Mouse (Mus musculus) embryo, embryonic 10.5 days (tissue): ENCODE results near the gene Gng4.

ENCODE experiments used
- DNase-seq: peaks from one replicate; pipeline ENCODE4 v3.0.0-alpha.2; 2015; ENCODE audit warnings: low spot score

Gng4 gene

DNA sequence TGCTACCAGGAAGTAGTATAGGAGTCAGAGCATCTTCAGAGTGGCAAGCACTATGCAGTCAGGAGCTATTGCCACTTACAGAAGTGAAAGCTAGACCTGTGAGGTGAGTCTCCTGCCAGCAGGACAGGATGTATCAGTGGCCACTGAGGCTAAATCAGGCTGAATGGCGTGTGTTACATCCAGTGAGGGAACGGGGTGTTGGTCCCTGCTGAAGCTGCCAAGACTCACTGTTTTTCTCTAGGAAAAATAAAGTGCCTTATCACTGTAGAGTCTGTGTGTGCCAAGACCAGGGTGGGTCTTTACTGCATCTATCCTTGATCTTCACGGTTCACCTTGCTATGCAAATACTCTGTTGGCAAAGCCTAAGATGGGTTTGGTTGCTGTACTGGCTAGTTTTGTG, 34.8 kb downstream of the Gng4 start:
- no peak for DNase-seq

DNA sequence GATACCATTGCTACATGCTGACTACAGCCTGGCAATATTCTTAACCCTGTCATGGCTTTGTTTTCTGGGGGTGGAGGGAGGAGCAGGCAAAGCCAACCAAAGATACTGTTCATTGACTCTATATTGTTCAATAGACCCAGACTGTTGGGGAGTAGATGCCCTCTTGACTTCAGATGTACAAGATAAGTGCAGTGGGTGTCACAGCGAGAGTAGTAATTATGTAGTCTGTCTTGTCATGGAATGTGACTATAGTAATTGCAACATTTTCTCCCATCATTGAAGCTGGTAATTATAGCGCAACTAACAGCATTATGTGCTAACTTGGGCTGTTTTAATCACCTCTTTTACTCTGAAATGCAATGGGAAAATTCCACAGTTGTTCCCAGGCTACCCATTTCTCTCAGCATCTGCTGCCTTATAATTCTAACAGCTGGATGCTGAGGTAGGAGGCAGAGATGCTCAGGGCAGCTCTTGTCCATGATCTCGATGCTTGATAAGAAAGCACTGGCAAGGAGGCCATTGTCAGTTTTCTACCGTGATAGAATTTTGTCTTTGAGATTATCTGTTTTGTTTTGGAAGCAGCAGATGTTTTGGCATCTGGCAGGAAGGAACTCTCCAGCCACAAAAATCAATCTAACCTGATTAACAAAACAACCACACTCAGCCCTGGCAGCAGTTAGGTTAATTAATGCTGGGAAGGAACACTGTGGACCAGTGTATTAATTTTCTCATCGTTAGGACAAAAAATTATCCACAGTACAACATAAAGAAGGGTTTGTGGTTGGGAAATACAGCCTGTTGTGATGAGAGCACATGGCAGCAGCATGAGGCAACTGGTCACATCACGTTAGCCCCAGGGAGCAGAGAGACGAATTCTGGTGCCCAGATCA, 36.6 kb downstream of the Gng4 start:
- DNase-seq, result no peak

DNA sequence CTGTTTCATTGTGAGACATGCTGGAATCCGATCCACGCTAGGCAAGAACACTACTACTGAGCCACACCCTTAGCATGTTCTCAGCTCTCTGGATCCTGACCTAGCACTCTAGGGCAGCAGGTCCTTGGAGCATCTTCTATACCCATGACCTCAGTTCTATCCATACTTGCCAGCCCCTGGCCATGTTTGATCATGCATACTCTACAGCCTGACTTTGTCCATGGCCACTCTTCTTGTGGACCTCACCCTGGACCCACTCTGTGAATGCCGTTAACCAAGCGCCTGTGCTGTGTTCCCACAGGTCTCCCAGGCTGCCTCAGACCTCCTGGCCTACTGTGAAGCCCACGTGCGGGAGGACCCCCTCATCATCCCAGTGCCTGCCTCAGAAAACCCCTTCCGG, 41.1 kb downstream of the Gng4 start:
- DNase-seq, result no peak

DNA sequence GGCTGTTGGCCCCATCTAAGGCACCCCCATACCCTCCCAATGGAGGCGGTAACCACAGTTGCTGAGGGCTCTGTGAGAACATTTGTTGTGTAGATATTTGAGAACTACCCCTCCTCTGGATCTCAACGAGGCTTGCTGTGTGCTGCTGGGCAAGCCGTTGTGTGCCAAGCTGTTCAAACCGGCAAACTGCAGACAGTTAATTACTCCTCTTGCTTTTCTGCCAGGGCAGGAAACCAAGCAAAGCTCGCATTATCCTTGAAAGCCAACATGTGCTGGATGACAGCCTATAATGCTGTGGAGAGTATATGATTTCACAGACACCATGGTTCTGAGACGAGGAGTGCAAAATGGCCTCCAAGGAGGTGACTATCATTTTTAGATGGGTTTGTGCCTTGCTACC, 42.7 kb downstream of the Gng4 start:
- no peak for DNase-seq

DNA sequence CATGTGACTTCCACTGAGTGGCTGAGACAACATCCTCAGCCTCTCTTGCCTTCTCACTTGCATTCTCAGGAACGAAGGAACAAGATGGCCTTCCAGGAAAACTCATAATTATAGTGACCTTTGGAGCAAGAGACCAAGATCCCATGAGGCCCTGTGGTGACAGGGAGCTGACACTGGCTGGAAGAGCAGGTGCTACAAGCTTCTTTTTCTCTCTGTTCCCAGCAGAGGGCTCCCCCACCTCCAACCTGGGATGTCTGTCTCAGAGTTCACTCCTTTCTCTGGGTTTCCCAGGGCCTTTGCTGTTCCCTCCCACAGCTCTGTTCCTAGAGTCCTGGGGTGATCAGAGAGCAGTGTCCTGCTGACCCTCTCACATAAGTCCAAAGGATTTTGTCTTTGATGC, 44.3 kb downstream of the Gng4 start:
- no peak for DNase-seq

DNA sequence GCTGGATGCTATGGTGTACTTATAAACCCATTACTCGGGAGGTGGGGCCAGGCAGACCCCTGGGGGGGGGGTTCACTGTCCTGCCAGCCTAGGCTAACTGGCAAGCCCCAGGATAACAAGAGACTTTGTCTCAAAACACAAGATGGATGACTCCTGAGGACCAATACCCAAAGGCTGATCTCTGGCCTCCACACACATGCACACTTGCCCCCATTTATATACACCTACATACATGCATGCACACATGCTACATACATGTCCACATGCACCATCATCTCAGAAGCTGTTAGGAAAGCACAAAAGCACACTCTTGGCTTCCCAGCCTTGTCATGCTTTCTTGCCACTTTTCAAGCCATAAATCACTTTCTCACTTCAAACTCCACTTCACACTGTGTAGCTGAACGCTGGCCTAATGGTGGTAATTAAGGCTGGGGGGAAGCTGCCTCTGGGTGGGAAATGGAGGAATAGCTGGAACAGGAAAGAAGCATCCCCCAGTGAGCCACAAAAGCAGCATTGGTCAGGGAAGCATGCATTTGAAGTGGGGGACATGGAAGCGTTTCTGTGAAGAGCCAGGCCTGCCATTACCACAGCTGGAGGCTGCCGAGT, 46.7 kb downstream of the Gng4 start:
- DNase-seq, result no peak

DNA sequence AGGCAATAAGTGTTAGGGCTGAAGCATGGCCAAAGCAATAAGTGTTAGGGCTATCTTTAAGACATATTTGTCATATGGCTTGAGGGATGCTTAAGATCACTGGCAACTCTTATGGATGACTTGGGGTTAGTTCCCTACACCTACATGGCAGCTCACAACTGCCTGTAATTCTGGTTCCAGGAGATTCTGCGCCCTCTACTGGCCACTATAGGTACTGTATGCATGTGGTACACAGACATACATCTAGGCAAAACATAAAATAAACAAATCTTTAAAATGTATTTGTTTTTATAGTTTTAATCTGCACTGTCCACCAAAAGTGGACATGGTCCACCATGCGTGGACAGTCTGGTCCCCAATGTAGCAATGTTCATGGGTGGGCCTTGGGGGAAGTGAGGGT, 51.3 kb downstream of the Gng4 start:
- DNase-seq, result peak; percentile 12

DNA sequence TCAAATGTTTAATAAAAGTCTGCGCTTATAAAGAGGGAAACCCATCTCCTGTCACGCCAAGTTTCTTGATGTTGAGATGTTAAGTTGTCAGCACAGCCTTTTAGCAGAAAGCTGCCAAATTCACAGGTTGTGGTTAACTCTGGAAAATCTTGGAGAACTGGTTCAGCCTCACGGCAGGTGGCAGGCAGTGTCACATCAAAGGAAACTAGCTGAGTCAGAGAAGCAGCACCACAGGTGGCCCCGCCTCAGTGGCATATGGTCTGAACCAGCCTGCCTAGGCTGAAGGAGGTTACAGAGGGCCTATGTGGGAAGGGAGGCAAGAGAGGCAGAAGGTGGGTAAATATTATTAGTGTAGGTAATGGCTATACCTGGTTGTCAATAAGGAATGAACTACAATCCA, 61.2 kb downstream of the Gng4 start:
- no peak for DNase-seq

DNA sequence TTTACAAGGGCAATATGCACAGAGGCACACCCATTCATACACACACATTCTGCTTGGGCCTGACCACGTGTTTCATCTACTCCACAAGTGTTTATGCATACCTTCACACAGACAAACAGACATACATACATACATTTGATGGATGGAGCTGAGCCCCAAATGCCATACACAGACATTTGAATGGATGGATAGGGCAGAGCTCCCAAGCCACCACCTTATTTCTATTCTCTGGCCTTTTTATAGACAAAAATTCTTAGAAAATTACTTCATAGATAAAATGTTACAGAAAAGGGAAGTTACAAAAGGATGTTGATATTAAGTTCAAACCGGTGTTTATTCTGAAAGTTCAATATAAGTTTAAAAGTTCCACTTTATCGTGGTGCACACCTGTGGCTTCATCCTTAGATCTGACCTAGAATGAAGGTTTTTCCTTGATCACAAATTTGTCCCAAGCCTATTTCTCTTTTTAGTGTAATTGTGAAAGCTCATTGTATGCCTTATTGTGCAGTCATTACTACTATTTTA, 63.3 kb downstream of the Gng4 start:
- no peak for DNase-seq

DNA sequence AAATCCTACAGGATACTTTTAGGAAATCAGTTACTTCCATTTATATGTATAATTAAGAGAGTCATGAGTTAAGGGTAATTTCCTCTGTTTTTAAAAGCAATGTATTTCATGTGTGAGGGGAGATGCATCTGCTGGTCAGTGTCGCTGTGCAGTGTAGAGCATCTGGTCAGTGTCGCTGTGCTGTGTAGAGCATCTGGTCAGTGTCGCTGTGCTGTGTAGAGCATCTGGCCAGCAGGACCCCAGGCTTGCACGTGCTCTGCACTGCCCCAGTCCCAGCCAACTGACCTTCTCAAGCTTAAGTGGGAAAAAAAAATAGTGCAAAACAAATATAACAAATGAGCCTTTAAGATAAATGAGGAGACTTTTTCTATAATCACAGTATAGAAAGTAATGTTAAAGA, 73.3 kb downstream of the Gng4 start:
- peak; percentile 17 for DNase-seq

DNA sequence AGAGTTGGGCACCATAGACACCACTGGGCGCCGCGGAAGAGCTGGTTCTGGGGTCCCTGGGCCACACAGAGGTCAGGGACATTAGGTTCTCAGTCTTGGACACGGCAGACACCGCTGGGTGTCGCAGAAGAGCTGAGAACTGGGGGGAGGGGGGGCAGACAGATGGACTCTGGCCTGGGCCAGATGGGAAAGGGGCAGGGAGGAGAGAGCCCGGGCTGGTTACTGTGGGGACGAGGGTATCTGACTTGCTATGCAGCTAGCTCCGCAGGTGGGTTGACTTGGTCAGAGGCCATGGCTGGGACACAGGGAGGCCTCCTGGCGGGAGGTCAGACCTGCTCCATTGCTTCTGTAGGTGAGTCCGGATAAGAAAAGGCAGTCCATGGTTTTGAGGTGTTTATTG, 78.5 kb downstream of the Gng4 start:
- DNase-seq, result no peak

DNA sequence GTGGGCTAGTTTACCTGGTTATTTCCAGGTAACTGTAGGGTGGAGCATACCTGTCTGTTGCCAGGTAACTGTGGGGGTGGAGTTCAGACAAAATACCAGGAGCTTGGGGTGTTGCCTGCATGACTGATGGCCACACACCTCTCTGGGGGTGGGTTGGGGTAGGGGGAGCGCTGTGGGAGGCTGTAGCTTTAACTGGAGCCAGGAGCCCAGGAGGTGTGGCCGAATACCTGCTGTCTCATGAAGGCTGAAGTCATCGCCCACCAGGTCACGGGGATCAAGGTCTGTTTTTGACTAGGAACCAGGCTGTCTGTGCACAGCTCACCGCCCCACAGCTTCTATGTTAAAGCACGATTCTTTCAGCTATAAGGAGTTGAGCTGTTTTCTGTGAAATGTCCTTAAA, 79.1 kb downstream of the Gng4 start:
- no peak for DNase-seq

DNA sequence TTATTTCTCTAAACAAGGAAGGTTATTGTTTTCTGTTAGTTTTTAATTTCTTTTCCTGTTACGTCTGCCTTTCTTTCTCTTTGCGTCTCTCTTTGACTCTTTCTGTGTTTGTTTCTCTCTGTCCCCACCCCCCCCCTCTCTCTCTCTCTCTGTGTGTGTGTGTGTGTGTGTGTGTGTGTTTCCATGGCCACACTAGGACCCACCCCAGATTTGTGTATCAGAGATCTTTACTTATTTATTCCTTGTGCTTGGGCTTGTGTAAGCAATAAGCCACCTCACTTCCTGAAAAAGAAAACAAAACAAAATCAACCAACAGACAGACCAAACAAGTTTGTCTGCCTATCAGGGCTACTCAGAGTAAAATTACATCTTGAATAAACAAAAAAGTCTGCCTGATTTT, 82.5 kb downstream of the Gng4 start:
- DNase-seq, result no peak

DNA sequence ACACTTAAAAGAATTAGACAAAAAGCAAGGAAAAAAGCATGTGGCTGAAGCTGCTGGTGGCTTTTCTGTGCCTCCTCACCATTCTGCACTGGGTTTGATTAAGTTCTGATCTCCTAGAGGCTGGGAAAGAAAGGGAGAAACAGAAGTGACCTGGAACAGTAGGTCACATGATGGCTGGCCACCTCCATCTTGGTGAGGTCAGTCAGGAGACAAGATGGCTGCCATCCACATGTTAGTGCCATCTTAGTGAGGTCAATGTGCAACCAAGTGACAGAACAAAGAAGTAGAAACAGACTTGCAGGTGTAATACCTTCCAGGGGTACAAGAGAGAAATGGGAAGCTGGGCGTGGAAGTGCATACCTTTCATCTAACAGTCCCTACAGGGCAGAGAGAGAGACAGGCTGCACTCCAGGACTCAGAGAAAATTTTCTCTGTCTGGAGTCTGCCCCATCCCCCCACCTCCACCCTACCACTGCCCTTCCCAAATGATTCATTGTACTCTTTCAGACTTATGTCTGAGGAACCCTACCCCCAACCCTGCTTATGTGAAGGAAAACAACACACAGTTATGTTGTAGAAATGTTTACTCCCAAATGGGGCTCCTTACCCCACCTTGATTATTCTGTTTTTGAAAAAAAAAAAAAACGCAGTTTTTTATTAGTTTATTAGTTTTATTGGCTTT, 83.4 kb downstream of the Gng4 start:
- DNase-seq, result peak; percentile 34

DNA sequence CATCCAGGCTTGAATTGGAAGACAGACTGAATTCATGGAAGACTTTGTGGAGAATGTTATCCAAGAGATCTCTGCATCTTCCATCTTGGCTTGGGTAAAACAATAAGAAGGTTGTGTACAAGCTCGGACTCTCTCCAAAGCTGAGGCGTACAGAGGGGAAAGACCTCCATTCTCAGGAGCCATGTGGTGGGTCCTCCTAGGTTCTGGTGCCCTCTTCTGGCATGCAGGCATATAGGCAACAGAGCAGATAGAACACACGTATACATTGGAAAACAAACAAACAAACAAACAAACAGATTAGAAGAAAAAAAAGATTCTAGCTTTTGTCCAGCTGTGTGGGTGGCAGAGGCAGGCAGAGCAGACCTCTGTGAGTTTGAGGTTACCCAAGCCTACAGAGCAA, 84.1 kb downstream of the Gng4 start:
- peak; percentile 65 for DNase-seq
